Mouse (Mus musculus): ENCODE measurements around the gene Foxn1.

The Foxn1 gene

GRCm38 (mm10) chr11:78424352-78424751, 38.0 kb upstream of the Foxn1 start:
- Histone ChIP-seq H3K9me3 (ENCODE audit: low read length) (no peaks in the 10 kb centered on the region), H3K4me1 (replicated peaks; ENCODE audit: low read depth, low read length) (peaks cover 75% of the 10 kb centered on the region), H3K4me3 (replicated peaks; ENCODE audit: low read length) (no peak overlapping the region), H3K27me3 (ENCODE audit: insufficient read depth, low read length) (peaks cover 5% of the 10 kb centered on the region; the same call in 1 of the 2 replicates), H3K36me3 (ENCODE audit: insufficient read depth, low read length) (no peaks in the 10 kb centered on the region)
- TF ChIP-seq POU5F1 (IDR thresholded peaks at IDR 0.05; ENCODE audit: borderline replicate concordance, low read length) (no peak), CTCF (conservative IDR thresholded peaks at IDR 0.05; ENCODE audit: low read length) (no peak), NANOG (IDR thresholded peaks at IDR 0.05; ENCODE audit: borderline replicate concordance, low read length) (no peak)

- Histone ChIP-seq H3K36me3 (ENCODE audit: insufficient read depth, low read length) (no peaks in the 10 kb centered on the region), H3K4me1 (replicated peaks; ENCODE audit: low read depth, low read length) (peaks cover 71% of the 10 kb centered on the region), H3K4me3 (replicated peaks; ENCODE audit: low read length) (peak within 1 kb of the TSS; percentile 27; the same call in 1 of the 2 replicates), H3K27me3 (ENCODE audit: insufficient read depth, low read length) (peaks cover 5% of the 10 kb centered on the region; the same call in 1 of the 2 replicates), H3K9me3 (ENCODE audit: low read length) (no peaks in the 10 kb centered on the region)
- TF ChIP-seq POU5F1 (IDR thresholded peaks at IDR 0.05; ENCODE audit: borderline replicate concordance, low read length) (no peak), NANOG (IDR thresholded peaks at IDR 0.05; ENCODE audit: borderline replicate concordance, low read length) (no peak), CTCF (conservative IDR thresholded peaks at IDR 0.05; ENCODE audit: low read length) (no peak)
Observed at GRCm38 (mm10) chr11:78422055-78422819, 35.9 kb upstream of the Foxn1 start, which contains the start of gene Slc13a2. Gene Slc13a2 (minus strand): TSS chr11:78422217.

GRCm38 (mm10) chr11:78421201-78422009, 35.0 kb upstream of the Foxn1 start:
- TF ChIP-seq POU5F1 (IDR thresholded peaks at IDR 0.05; ENCODE audit: borderline replicate concordance, low read length) (no peak), CTCF (conservative IDR thresholded peaks at IDR 0.05; ENCODE audit: low read length) (no peak), NANOG (IDR thresholded peaks at IDR 0.05; ENCODE audit: borderline replicate concordance, low read length) (no peak)
- H3K4me1 ChIP-seq (replicated peaks; ENCODE audit: low read depth, low read length): peaks cover 63% of the 10 kb centered on the region
- H3K36me3 ChIP-seq (ENCODE audit: insufficient read depth, low read length): no peaks in the 10 kb centered on the region
- H3K9me3 ChIP-seq (ENCODE audit: low read length): no peaks in the 10 kb centered on the region
- H3K27me3 ChIP-seq (ENCODE audit: insufficient read depth, low read length): peaks cover 5% of the 10 kb centered on the region; the same call in 1 of the 2 replicates
- peak overlapping the region; percentile 27; the same call in 1 of the 2 replicates for H3K4me3 ChIP-seq (replicated peaks; ENCODE audit: low read length)

- Histone ChIP-seq H3K9me3 (ENCODE audit: low read length) (no peaks in the 10 kb centered on the region), H3K4me1 (replicated peaks; ENCODE audit: low read depth, low read length) (peaks cover 63% of the 10 kb centered on the region), H3K36me3 (ENCODE audit: insufficient read depth, low read length) (no peaks in the 10 kb centered on the region), H3K4me3 (replicated peaks; ENCODE audit: low read length) (no peak overlapping the region), H3K27me3 (ENCODE audit: insufficient read depth, low read length) (no peaks in the 10 kb centered on the region)
- no peak for TF ChIP-seq POU5F1 (IDR thresholded peaks at IDR 0.05; ENCODE audit: borderline replicate concordance, low read length)
- no peak for TF ChIP-seq CTCF (conservative IDR thresholded peaks at IDR 0.05; ENCODE audit: low read length)
- no peak for TF ChIP-seq NANOG (IDR thresholded peaks at IDR 0.05; ENCODE audit: borderline replicate concordance, low read length)
Observed at GRCm38 (mm10) chr11:78420263-78420889, 34.0 kb upstream of the Foxn1 start.

- H3K4me1 ChIP-seq (replicated peaks; ENCODE audit: low read depth, low read length): peaks cover 43% of the 10 kb centered on the region
- TF ChIP-seq POU5F1 (IDR thresholded peaks at IDR 0.05; ENCODE audit: borderline replicate concordance, low read length) (no peak), CTCF (conservative IDR thresholded peaks at IDR 0.05; ENCODE audit: low read length) (no peak), NANOG (IDR thresholded peaks at IDR 0.05; ENCODE audit: borderline replicate concordance, low read length) (no peak)
- H3K27me3 ChIP-seq (ENCODE audit: insufficient read depth, low read length): no peaks in the 10 kb centered on the region
- H3K36me3 ChIP-seq (ENCODE audit: insufficient read depth, low read length): no peaks in the 10 kb centered on the region
- H3K4me3 ChIP-seq (replicated peaks; ENCODE audit: low read length): no peak overlapping the region
- H3K9me3 ChIP-seq (ENCODE audit: low read length): no peaks in the 10 kb centered on the region
Observed at GRCm38 (mm10) chr11:78416854-78417253, 30.5 kb upstream of the Foxn1 start.

GRCm38 (mm10) chr11:78412861-78413260, 26.5 kb upstream of the Foxn1 start:
- H3K36me3 ChIP-seq (ENCODE audit: insufficient read depth, low read length): no peaks in the 10 kb centered on the region
- peaks cover 17% of the 10 kb centered on the region for H3K4me1 ChIP-seq (replicated peaks; ENCODE audit: low read depth, low read length)
- H3K9me3 ChIP-seq (ENCODE audit: low read length): no peaks in the 10 kb centered on the region
- H3K27me3 ChIP-seq (ENCODE audit: insufficient read depth, low read length): no peaks in the 10 kb centered on the region
- H3K4me3 ChIP-seq (replicated peaks; ENCODE audit: low read length): no peak overlapping the region
- TF ChIP-seq NANOG (IDR thresholded peaks at IDR 0.05; ENCODE audit: borderline replicate concordance, low read length) (no peak), CTCF (conservative IDR thresholded peaks at IDR 0.05; ENCODE audit: low read length) (no peak), POU5F1 (IDR thresholded peaks at IDR 0.05; ENCODE audit: borderline replicate concordance, low read length) (no peak)

GRCm38 (mm10) chr11:78412324-78412850, 26.0 kb upstream of the Foxn1 start:
- H3K36me3 ChIP-seq (ENCODE audit: insufficient read depth, low read length): no peaks in the 10 kb centered on the region
- TF ChIP-seq POU5F1 (IDR thresholded peaks at IDR 0.05; ENCODE audit: borderline replicate concordance, low read length) (no peak), NANOG (IDR thresholded peaks at IDR 0.05; ENCODE audit: borderline replicate concordance, low read length) (no peak), CTCF (conservative IDR thresholded peaks at IDR 0.05; ENCODE audit: low read length) (no peak)
- H3K4me3 ChIP-seq (replicated peaks; ENCODE audit: low read length): no peak overlapping the region
- H3K4me1 ChIP-seq (replicated peaks; ENCODE audit: low read depth, low read length): peaks cover 17% of the 10 kb centered on the region
- no peaks in the 10 kb centered on the region for H3K27me3 ChIP-seq (ENCODE audit: insufficient read depth, low read length)
- no peaks in the 10 kb centered on the region for H3K9me3 ChIP-seq (ENCODE audit: low read length)

Data from E14TG2a.4 (cell line).